Mouse (Mus musculus): Measurements from ENCODE around the gene Cdh23. TPM values are rescaled to one million over a fixed set of nuclear protein-coding genes. Genes with fewer than 3 reads are reported as not detected.

Gene Cdh23
- polyA plus RNA-seq, 1 experiment from 2014 or later, result 0.73 TPM

DNA sequence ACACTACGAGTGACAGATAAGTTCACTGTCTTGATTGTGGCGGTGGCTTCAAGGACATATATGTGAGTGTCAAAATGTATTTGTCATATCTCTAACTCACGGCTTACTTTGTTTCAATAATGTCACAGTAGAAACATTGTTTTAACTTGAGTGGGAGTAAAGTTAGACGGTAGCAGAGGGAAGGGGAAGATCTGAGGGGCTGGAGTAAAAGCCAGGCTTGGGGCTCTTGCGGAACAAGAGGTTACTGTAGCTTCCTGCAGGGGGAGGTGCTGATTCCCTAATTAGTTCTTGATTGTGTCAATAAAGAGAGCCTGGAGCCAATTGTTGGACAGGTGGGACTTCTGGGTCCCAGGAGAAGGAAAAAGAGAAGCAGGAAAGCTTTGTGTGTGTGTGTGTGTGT lies 70.2 kb downstream of the Cdh23 start:
- H3K4me2 ChIP-seq (replicated peaks), result no peak overlapping the region
- no peaks in the 10 kb centered on the region for H3K4me1 ChIP-seq
- H3K4me3 ChIP-seq (replicated peaks), result no peak overlapping the region
- no peak for ATAC-seq (ENCODE audit: insufficient number of reproducible peaks, low FRiP score, low TSS enrichment, low read depth)
- H3K27me3 ChIP-seq, result no peaks in the 10 kb centered on the region
- no peaks in the 10 kb centered on the region for H3K36me3 ChIP-seq
- no peak overlapping the region for H3K9ac ChIP-seq
- H3K27ac ChIP-seq (replicated peaks), result no peak overlapping the region
- WGBS, result 58% methylated on average over 5 of the region's 5 CpGs
- H3K9me3 ChIP-seq (replicated peaks), result peaks cover 8% of the 10 kb centered on the region

DNA sequence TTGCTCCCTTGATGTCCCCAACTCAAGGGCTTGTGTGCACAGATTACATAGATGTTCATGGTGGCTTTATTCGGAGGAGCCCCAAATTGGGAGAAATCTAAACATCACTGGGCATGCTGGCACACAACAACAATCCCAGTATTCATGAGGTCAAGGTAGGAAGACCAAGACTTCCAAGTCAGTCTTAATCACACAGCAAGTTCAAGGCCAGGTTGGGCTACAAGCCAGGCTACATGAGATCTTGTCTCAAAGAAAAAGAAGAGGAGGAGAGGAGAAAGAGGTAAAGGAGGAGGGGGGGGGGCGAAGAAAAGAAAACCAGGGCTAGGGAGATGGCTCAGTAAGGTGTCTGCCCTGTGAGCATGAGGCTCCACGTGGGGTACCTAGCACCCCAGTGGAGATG lies 70.8 kb downstream of the Cdh23 start:
- WGBS, result 72% methylated on average over 3 of the region's 3 CpGs
- Histone ChIP-seq H3K9ac (no peak overlapping the region), H3K4me1 (no peaks in the 10 kb centered on the region), H3K27ac (replicated peaks) (no peak overlapping the region), H3K36me3 (no peaks in the 10 kb centered on the region), H3K27me3 (no peaks in the 10 kb centered on the region), H3K4me3 (replicated peaks) (no peak overlapping the region), H3K9me3 (replicated peaks) (peaks cover 8% of the 10 kb centered on the region), H3K4me2 (replicated peaks) (no peak overlapping the region)
- ATAC-seq (ENCODE audit: insufficient number of reproducible peaks, low FRiP score, low TSS enrichment, low read depth), result no peak

DNA sequence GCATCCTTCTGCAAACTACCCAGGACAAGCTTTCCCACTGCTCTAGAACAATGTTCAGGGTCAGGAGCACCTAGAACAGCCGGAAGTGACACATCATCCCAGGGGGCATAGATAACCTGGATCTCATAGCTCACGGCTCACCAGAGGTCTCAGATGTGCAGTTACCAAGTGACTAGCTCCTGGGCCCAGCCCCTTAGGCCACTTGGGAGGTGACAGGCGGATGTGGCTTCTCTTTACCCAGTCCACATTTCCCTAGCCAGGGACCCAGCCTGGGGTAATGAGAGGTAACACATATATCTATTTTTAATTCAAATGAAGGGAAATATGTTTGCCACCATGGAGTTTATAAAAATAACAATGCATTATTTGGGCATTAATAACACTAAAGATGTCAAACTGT lies 71.3 kb downstream of the Cdh23 start:
- no peaks in the 10 kb centered on the region for H3K27me3 ChIP-seq
- no peak overlapping the region for H3K9ac ChIP-seq
- peaks cover 8% of the 10 kb centered on the region for H3K9me3 ChIP-seq (replicated peaks)
- H3K4me3 ChIP-seq (replicated peaks), result no peak overlapping the region
- H3K27ac ChIP-seq (replicated peaks), result no peak overlapping the region
- 45% methylated on average over 3 of the region's 3 CpGs for WGBS
- no peaks in the 10 kb centered on the region for H3K36me3 ChIP-seq
- no peaks in the 10 kb centered on the region for H3K4me1 ChIP-seq
- H3K4me2 ChIP-seq (replicated peaks), result no peak overlapping the region
- ATAC-seq (ENCODE audit: insufficient number of reproducible peaks, low FRiP score, low TSS enrichment, low read depth), result peak; percentile 45; the same call in 1 of the 2 replicates

DNA sequence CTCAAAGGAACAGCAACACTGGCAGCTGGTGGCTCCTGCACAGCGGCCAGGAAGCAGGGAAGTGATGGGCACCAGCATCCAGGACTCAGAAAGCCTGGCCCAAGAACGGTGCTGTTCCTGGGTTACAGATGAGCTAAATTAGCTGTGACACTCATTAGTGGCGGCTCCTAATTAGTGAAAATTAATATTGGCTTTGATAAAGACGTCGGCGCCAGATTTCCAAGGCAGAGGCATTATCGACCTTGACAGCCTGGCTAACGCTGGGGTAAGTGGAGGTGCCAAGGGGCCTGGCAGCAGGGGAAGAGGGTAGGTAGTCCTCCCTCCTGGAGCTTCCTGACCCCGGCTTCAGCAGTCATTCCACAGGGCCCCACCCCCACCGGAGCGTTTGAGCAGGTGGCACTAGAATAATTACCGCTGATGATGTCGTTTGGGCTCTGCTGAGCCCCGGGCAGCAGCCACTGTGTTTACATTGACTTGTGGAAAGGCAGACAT lies 72.0 kb downstream of the Cdh23 start:
- no peaks in the 10 kb centered on the region for H3K36me3 ChIP-seq
- H3K27me3 ChIP-seq, result no peaks in the 10 kb centered on the region
- H3K9ac ChIP-seq, result no peak overlapping the region
- no peak overlapping the region for H3K4me3 ChIP-seq (replicated peaks)
- 49% methylated on average over 14 of the region's 14 CpGs for WGBS
- no peak overlapping the region for H3K4me2 ChIP-seq (replicated peaks)
- 0 out of 2 replicates have a peak, but pooled peaks have one; percentile 37 for ATAC-seq (ENCODE audit: insufficient number of reproducible peaks, low FRiP score, low TSS enrichment, low read depth)
- H3K9me3 ChIP-seq (replicated peaks), result peaks cover 1% of the 10 kb centered on the region
- H3K4me1 ChIP-seq, result no peaks in the 10 kb centered on the region
- H3K27ac ChIP-seq (replicated peaks), result no peak overlapping the region

DNA sequence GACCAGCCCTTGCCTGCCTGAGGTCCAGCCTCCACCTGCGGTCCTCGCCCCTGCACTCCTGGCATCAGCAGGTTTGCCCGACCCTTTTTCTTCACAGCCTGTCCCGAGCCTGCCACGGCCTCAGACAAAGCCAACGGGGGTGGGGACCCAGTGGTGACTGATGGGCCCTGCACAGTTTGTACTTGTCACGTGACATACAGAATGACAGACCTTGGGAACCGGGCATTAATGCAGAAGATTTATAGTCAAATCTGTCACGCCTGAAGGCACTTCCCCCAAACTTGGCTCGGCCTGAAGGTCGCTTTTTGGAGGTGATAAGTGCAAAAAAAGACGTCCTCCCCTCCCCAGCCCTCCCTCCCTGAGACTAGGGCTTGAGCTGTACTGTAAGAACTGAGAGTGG lies 73.5 kb downstream of the Cdh23 start:
- H3K36me3 ChIP-seq, result no peaks in the 10 kb centered on the region

DNA sequence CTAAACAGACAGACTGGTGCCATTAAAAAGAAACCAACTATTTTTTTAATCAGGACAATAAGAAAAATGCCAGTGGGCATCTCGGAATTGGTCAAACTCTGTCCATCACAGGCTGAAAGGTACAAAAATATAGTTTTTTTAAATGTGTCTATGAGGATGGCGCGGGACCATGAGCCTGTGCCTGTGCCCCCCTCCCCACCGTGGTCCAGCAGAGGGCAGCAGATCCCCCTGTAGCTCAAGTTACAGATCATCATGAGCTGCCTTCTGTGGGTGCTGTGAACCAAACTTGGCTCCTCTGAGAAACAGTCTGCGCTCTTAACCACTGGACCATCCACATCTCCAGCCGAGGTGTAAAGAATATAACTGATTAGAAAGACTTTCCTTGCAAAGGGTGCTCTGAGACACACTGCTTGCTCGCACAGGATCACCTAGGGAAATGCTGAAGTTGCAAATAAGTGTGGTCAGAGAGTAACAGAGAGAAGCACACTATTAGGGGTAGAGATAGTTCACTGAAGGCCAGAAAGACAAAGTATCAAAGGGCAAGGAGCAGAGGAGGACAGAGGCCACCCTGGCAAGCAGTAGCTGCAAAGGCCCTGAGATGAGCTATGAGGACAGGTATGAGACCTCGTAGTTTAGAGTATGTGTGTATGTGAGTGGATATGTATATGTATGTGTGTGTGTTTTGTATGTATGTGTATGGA lies 74.7 kb downstream of the Cdh23 start:
- 85% methylated on average over 8 of the region's 8 CpGs for WGBS
- no peak overlapping the region for H3K9ac ChIP-seq
- ATAC-seq (ENCODE audit: insufficient number of reproducible peaks, low FRiP score, low TSS enrichment, low read depth), result no peak

More for the DNA sequence above, 73.5 kb downstream of the Cdh23 start:
- H3K4me1 ChIP-seq, result no peaks in the 10 kb centered on the region
- ATAC-seq (ENCODE audit: insufficient number of reproducible peaks, low FRiP score, low TSS enrichment, low read depth), result no peak
- no peak overlapping the region for H3K4me2 ChIP-seq (replicated peaks)
- no peak overlapping the region for H3K4me3 ChIP-seq (replicated peaks)
- 71% methylated on average over 12 of the region's 12 CpGs for WGBS
- H3K9me3 ChIP-seq (replicated peaks), result no peaks in the 10 kb centered on the region
- H3K27me3 ChIP-seq, result no peaks in the 10 kb centered on the region
- no peak overlapping the region for H3K27ac ChIP-seq (replicated peaks)
- H3K9ac ChIP-seq, result no peak overlapping the region

DNA sequence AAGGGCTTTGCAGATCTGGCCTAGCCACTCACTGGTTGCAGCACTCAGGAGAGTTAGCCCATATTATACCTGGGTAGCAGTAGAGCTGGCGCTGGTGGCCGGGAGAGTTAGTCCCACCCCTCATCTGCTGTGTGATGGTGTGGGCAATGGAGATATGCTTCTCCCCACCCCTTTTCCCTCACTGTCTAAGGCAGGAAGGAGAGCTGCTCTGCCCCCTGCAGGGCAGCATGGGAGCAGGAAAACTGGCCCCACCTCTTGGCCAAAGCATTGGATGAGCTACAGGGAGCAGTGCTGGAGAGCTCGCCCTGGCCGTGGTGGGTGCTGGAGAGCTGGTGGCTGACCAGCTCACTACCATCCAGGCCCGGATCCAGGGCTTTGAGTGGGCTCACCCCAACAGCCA lies 80.4 kb downstream of the Cdh23 start:
- no peaks in the 10 kb centered on the region for H3K36me3 ChIP-seq
- no peaks in the 10 kb centered on the region for H3K27me3 ChIP-seq
- H3K9me3 ChIP-seq (replicated peaks), result no peaks in the 10 kb centered on the region
- WGBS, result 60% methylated on average over 5 of the region's 5 CpGs
- no peak overlapping the region for H3K27ac ChIP-seq (replicated peaks)
- H3K9ac ChIP-seq, result no peak overlapping the region
- H3K4me2 ChIP-seq (replicated peaks), result no peak overlapping the region
- ATAC-seq (ENCODE audit: insufficient number of reproducible peaks, low FRiP score, low TSS enrichment, low read depth), result no peak
- no peaks in the 10 kb centered on the region for H3K4me1 ChIP-seq
- no peak overlapping the region for H3K4me3 ChIP-seq (replicated peaks)

More for the DNA sequence above, 74.7 kb downstream of the Cdh23 start:
- H3K4me1 ChIP-seq, result no peaks in the 10 kb centered on the region
- H3K9me3 ChIP-seq (replicated peaks), result no peaks in the 10 kb centered on the region
- no peaks in the 10 kb centered on the region for H3K27me3 ChIP-seq
- no peak overlapping the region for H3K27ac ChIP-seq (replicated peaks)
- H3K36me3 ChIP-seq, result no peaks in the 10 kb centered on the region
- no peak overlapping the region for H3K4me2 ChIP-seq (replicated peaks)
- H3K4me3 ChIP-seq (replicated peaks), result no peak overlapping the region

DNA sequence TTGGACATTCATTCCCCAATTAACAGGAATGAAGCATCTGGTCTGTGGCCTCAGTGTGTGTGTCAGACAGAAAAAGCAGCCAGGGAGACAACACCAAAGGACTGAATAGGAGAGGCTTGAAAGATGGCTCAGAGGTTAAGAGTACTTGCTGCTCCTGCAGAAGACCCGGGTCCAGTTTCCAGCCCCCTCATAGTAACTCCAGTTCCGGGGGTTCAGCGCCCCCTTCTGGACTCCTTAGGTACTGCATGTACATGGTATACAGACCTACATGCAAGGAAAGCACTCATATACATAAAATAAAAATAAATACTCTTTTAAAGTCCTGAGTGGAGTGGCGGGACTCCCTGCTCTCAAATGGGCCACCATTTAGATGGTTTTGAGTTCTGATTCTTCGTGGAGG lies 83.4 kb downstream of the Cdh23 start:
- Histone ChIP-seq H3K4me1 (no peaks in the 10 kb centered on the region), H3K27ac (replicated peaks) (no peak overlapping the region), H3K4me2 (replicated peaks) (no peak overlapping the region), H3K27me3 (no peaks in the 10 kb centered on the region), H3K4me3 (replicated peaks) (no peak overlapping the region), H3K36me3 (no peaks in the 10 kb centered on the region), H3K9ac (no peak overlapping the region), H3K9me3 (replicated peaks) (no peaks in the 10 kb centered on the region)
- WGBS, result 28% methylated on average over 5 of the region's 5 CpGs
- no peak for ATAC-seq (ENCODE audit: insufficient number of reproducible peaks, low FRiP score, low TSS enrichment, low read depth)

DNA sequence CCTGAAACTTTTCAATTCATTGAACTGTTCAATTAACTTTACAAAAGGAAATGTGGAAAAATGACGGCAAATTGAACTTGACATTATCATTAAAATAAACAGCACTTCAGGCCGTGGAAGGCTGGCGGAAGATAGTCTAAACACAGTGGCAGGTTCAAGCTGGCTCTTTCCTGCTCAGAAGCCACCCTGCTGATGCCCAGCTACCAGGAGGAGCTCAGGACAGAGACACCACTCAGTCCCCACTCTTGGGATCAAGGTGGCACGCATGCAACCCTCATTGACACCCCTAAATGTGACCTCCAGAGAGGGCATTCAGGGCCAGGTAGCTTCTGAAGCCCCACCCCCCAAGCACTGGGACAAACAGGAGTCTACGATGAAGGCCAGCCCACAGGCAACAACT lies 89.1 kb downstream of the Cdh23 start:
- H3K4me1 ChIP-seq, result no peaks in the 10 kb centered on the region
- no peak for ATAC-seq (ENCODE audit: insufficient number of reproducible peaks, low FRiP score, low TSS enrichment, low read depth)
- 73% methylated on average over 5 of the region's 5 CpGs for WGBS
- H3K9ac ChIP-seq, result no peak overlapping the region
- H3K27me3 ChIP-seq, result no peaks in the 10 kb centered on the region
- H3K9me3 ChIP-seq (replicated peaks), result no peaks in the 10 kb centered on the region
- no peaks in the 10 kb centered on the region for H3K36me3 ChIP-seq
- H3K4me3 ChIP-seq (replicated peaks), result no peak overlapping the region
- H3K27ac ChIP-seq (replicated peaks), result no peak overlapping the region
- no peak overlapping the region for H3K4me2 ChIP-seq (replicated peaks)

DNA sequence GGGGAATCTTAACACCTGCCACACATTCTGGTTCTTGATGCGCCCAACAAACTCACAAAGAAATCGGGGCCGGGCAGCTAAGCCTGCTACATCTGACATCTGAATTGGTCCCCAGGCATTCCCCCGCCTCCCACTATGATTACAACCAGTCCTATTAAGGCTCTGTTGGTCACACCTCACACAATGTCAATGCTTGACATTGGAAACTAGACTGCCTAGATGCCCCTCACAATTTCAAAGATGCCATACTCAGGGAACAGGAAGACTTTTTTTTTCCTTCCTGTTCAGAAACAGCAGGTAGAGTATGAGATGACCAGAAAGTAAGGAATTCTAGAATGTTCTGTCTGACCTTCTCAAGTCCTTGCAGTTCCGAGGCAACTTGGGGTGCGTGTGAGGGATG lies 89.6 kb downstream of the Cdh23 start:
- Histone ChIP-seq H3K36me3 (no peaks in the 10 kb centered on the region), H3K4me3 (replicated peaks) (no peak overlapping the region), H3K9ac (no peak overlapping the region), H3K27me3 (no peaks in the 10 kb centered on the region), H3K4me2 (replicated peaks) (no peak overlapping the region), H3K9me3 (replicated peaks) (no peaks in the 10 kb centered on the region), H3K4me1 (no peaks in the 10 kb centered on the region), H3K27ac (replicated peaks) (no peak overlapping the region)
- no peak for ATAC-seq (ENCODE audit: insufficient number of reproducible peaks, low FRiP score, low TSS enrichment, low read depth)
- WGBS, result 74% methylated on average over 6 of the region's 6 CpGs

DNA sequence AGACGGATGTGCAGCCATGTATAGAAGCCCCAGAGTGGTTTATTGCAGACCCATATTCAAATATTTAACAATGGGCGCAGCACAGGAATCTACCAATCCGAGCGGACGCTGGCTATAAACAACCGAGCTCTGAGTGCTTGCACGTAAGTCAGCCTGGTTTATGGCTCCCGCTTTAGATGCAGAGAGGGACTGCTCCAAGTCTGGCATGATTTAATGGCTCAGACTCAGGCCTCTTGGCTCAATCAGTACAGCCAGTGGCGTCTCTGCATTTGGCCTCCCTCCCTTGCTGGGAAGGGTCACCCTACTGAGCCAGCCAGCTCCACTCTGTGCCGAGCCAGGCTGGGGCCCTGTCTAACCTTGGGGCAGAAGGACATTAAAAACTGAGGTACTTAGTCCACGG lies 94.1 kb downstream of the Cdh23 start:
- no peak overlapping the region for H3K4me3 ChIP-seq (replicated peaks)
- H3K36me3 ChIP-seq, result no peaks in the 10 kb centered on the region
- WGBS, result 81% methylated on average over 11 of the region's 11 CpGs
- no peak overlapping the region for H3K4me2 ChIP-seq (replicated peaks)
- no peak for ATAC-seq (ENCODE audit: insufficient number of reproducible peaks, low FRiP score, low TSS enrichment, low read depth)
- no peaks in the 10 kb centered on the region for H3K9me3 ChIP-seq (replicated peaks)
- H3K9ac ChIP-seq, result no peak overlapping the region
- H3K4me1 ChIP-seq, result no peaks in the 10 kb centered on the region
- no peak overlapping the region for H3K27ac ChIP-seq (replicated peaks)
- H3K27me3 ChIP-seq, result no peaks in the 10 kb centered on the region

DNA sequence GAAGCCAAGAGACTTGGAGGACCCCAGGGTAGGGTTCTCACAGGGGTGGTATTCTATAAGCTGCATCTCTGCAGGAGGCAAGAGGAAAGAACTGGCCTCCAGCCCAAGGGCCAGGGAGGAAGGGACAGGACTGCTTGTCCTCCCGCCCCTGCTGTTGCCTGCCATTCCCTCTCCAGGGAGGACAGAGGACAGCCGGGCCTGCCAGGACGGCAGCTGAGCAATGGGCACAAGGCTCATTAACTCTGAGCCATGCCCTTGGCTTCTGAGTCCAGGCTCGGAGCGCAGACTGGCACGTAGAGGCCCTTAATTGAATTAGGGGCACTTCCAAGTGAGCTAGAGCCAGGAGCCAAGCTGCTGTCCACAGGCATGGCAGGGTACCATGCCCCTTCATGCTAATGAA lies 101.1 kb downstream of the Cdh23 start:
- Histone ChIP-seq H3K27me3 (no peaks in the 10 kb centered on the region), H3K36me3 (no peaks in the 10 kb centered on the region), H3K9me3 (replicated peaks) (no peaks in the 10 kb centered on the region), H3K27ac (replicated peaks) (no peak overlapping the region), H3K4me2 (replicated peaks) (no peak overlapping the region), H3K4me1 (no peaks in the 10 kb centered on the region), H3K9ac (no peak overlapping the region), H3K4me3 (replicated peaks) (no peak overlapping the region)
- ATAC-seq (ENCODE audit: insufficient number of reproducible peaks, low FRiP score, low TSS enrichment, low read depth), result no peak
- 63% methylated on average over 6 of the region's 6 CpGs for WGBS

All from embryonic facial prominence, embryonic 15.5 days (tissue).